Mouse (Mus musculus) ES-E14 (cell line): ENCODE results near the gene Ankrd6. TPM values are rescaled to one million over a fixed set of nuclear protein-coding genes. Genes with fewer than 3 reads are reported as not detected.
A peak's percentile ranks its signal among the peaks of the same experiment; 100 is the strongest.

Experiments
- DNase-seq: peaks from one replicate; pipeline ENCODE4 v3.0.0-alpha.2; 2013; ENCODE audit warnings: low read depth, low spot score
- H3K27ac ChIP-seq: 2 replicates; pipeline ENCODE4 v1.5.1; 2012; ENCODE audit warnings: low read depth, mild to moderate bottlenecking, low read length, moderate library complexity, mixed read lengths; ENCODE audit not compliant: poor library complexity, insufficient read depth, severe bottlenecking
- H3K36me3 ChIP-seq: 2 replicates; pipeline ENCODE4 v1.6.1; 2012; ENCODE audit warnings: mild to moderate bottlenecking, low read length, moderate library complexity, mixed read lengths; ENCODE audit not compliant: control insufficient read depth, poor library complexity, insufficient read depth, severe bottlenecking
- H3K4me1 ChIP-seq, 2 experiments: fragments of 150-350 bp in 1 of 2; sonication (generic) in 1 of 2; 2 replicates each; pipeline ENCODE4 v1.6.1; 2012; ENCODE audit warnings: low read length in 2 of 2, mild to moderate bottlenecking in 1 of 2, mixed read lengths in 1 of 2; ENCODE audit not compliant: control insufficient read depth in 2 of 2, insufficient read depth in 2 of 2, poor library complexity in 1 of 2
- H3K4me3 ChIP-seq, 2 experiments: fragments of 150-350 bp in 1 of 2; sonication (generic) in 1 of 2; 2 replicates each; pipeline ENCODE4 v1.5.1; 2012; ENCODE audit warnings: low read length in 2 of 2, low read depth in 1 of 2, mild to moderate bottlenecking in 1 of 2, mixed read lengths in 1 of 2; ENCODE audit not compliant: insufficient read depth in 1 of 2, poor library complexity in 1 of 2, severe bottlenecking in 1 of 2
- H3K9ac ChIP-seq: 2 replicates; pipeline ENCODE4 v1.6.1; 2012; ENCODE audit warnings: low read depth, mild to moderate bottlenecking, low read length, mixed read lengths; ENCODE audit not compliant: poor library complexity, insufficient read depth, severe bottlenecking
- H3K9me3 ChIP-seq: fragments of 150-350 bp; sonication (generic); 2 replicates; pipeline ENCODE4 v1.6.1; 2012; ENCODE audit warnings: low read depth, mild to moderate bottlenecking, low read length; ENCODE audit not compliant: control insufficient read depth, insufficient read depth
- CHD2 ChIP-seq: IDR thresholded peaks from 2 replicates; pipeline ENCODE4 v1.6.1; 2014; ENCODE audit warnings: mild to moderate bottlenecking, low read depth, low read length, inconsistent platforms
- HCFC1 ChIP-seq: IDR thresholded peaks from 2 replicates; pipeline ENCODE4 v1.6.1; 2012; ENCODE audit warnings: low read length, inconsistent platforms, borderline replicate concordance; ENCODE audit not compliant: insufficient read depth
- MAFK ChIP-seq: IDR thresholded peaks from 2 replicates; pipeline ENCODE4 v1.6.1; 2014; ENCODE audit warnings: mild to moderate bottlenecking, low read depth, low read length, inconsistent platforms; ENCODE audit not compliant: insufficient read depth
- ZC3H11A ChIP-seq: IDR thresholded peaks from 2 replicates; pipeline ENCODE4 v1.6.1; 2012; ENCODE audit warnings: low read depth, mild to moderate bottlenecking, inconsistent platforms, low read length, borderline replicate concordance
- ZNF384 ChIP-seq: IDR thresholded peaks from 2 replicates; pipeline ENCODE4 v1.6.1; 2012; ENCODE audit warnings: low read depth, low read length, inconsistent platforms
- in situ Hi-C, 2 experiments: fragments of 600-800 bp; cut with MboI; formaldehyde crosslinking; loops; one replicate each; pipeline ENCODE4 v1.15.1; 2025; ENCODE audit warnings: low sequenced_read_pairs in 2 of 2, inconsistent platforms in 1 of 2; ENCODE audit not compliant: unreplicated experiment in 2 of 2
- total RNA-seq: library from RNA; depleted of rRNA; stranded (reverse); fragments of 300-350 nt; gene quantifications from 2 replicates; pipeline ENCODE4 v1.2.3, GENCODE M21; 2012

Gene Ankrd6
- total RNA-seq, 1 experiment: 7.8 TPM

GRCm38 (mm10) chr4:32923436-32923835 lies 27.2 kb downstream of the Ankrd6 start:
- in situ Hi-C loops: loop anchor here in 1 of 2 experiments (25.0 kb wide), 1 partner anchor 111 kb away; the partner anchor contains the start of gene Lyrm2
- TF ChIP-seq CHD2 (no peak), HCFC1 (no peak), ZNF384 (no peak), ZC3H11A (no peak), MAFK (no peak)
- Histone ChIP-seq H3K9ac (no peak overlapping the region), H3K27ac (peak overlapping the region; percentile 80), H3K36me3 (no peaks in the 10 kb centered on the region), H3K4me3 (peak overlapping the region; percentile 24 to 50), H3K9me3 (no peaks in the 10 kb centered on the region), H3K4me1 (peaks cover 4 to 14% of the 10 kb centered on the region in 2 experiments; a peak in 2 of 4 replicates)
- DNase-seq: peak; percentile 59

DNA sequence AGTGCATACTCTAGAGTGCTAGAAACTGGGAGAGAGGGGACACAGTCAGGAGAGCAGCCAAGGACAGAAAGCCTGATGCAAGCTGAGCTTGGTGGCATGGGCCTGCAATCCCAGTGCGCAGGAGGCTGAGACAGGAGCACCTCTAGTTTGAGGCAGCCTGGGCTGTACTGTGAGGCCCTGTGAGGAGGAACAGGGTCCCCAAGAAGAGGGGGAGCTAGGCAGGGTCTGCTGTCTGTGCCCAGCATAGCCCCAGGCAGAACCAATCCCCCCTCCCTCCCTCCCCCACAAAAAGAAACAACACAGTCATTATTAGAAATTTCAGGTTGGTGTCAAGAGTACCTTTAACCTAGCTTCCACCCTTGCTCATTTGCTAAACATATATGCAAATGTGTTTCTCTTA lies 27.8 kb downstream of the Ankrd6 start:
- Histone ChIP-seq H3K9ac (no peak overlapping the region), H3K27ac (peak overlapping the region; percentile 66), H3K4me1 (peaks cover 4 to 16% of the 10 kb centered on the region in 2 experiments; a peak in 2 of 4 replicates), H3K36me3 (no peaks in the 10 kb centered on the region), H3K4me3 (peak overlapping the region; percentile 24 to 50), H3K9me3 (no peaks in the 10 kb centered on the region)
- in situ Hi-C loops: loop anchor here in 1 of 2 experiments (25.0 kb wide), 1 partner anchor 111 kb away; the partner anchor contains the start of gene Lyrm2
- DNase-seq: no peak
- TF ChIP-seq MAFK (no peak), CHD2 (no peak), HCFC1 (no peak), ZNF384 (no peak), ZC3H11A (no peak)

GRCm38 (mm10) chr4:32920863-32921262 lies 29.8 kb downstream of the Ankrd6 start:
- peaks cover 4 to 17% of the 10 kb centered on the region in 2 experiments; a peak in 2 of 4 replicates for H3K4me1 ChIP-seq
- TF ChIP-seq ZC3H11A: no peak
- TF ChIP-seq CHD2: no peak
- TF ChIP-seq ZNF384: no peak
- TF ChIP-seq MAFK: no peak
- no peak for TF ChIP-seq HCFC1
- no peaks in the 10 kb centered on the region for H3K9me3 ChIP-seq
- H3K9ac ChIP-seq: no peak overlapping the region
- no peak overlapping the region for H3K4me3 ChIP-seq
- H3K27ac ChIP-seq: no peak overlapping the region
- no peak for DNase-seq
- H3K36me3 ChIP-seq: no peaks in the 10 kb centered on the region
- in situ Hi-C loops: loop anchor here in 1 of 2 experiments (25.0 kb wide), 1 partner anchor 109 kb away; the partner anchor contains the start of gene Lyrm2

DNA sequence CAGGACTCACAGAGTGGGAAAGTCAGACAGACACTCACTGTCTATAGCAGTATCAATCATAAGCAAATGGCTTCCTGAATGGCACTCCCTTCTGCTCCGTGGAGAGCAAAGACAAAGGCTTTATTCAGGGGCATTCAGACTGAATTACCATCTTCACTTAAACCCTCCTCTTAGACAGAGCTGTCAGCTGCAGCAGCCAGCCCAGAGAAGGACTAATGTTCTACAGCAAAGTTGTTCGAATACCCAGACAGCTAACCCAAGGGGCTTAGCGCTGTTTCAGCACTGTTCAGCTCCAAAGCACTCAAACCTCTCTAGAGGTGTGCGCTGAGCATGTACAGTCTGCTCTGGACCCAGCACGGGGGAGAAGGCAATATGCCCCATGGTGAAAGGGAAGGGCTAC lies 32.1 kb downstream of the Ankrd6 start:
- H3K4me1 ChIP-seq: peaks cover 4 to 13% of the 10 kb centered on the region in 2 experiments; a peak in 1 of 4 replicates
- in situ Hi-C loops: loop anchor here in 1 of 2 experiments (25.0 kb wide), 1 partner anchor 106 kb away; the partner anchor contains the start of gene Lyrm2
- no peak overlapping the region for H3K9ac ChIP-seq
- no peak for TF ChIP-seq ZC3H11A
- TF ChIP-seq MAFK: no peak
- no peak for TF ChIP-seq ZNF384
- TF ChIP-seq CHD2: no peak
- no peak for TF ChIP-seq HCFC1
- no peak for DNase-seq
- H3K9me3 ChIP-seq: no peaks in the 10 kb centered on the region
- no peaks in the 10 kb centered on the region for H3K36me3 ChIP-seq
- no peak overlapping the region for H3K27ac ChIP-seq
- no peak overlapping the region for H3K4me3 ChIP-seq
